Mouse (Mus musculus) erythroblast, embryonic 14.5 days (primary cell): ENCODE results near the gene Uevld.

Source experiments
- GATA1 ChIP-seq: IDR thresholded peaks from 2 replicates; pipeline ENCODE4 v1.6.1; 2012; ENCODE audit warnings: low read length, inconsistent platforms, mixed read lengths
- TAL1 ChIP-seq: IDR thresholded peaks from 3 replicates; pipeline ENCODE4 v1.6.1; 2012; ENCODE audit warnings: low read length, inconsistent platforms, mixed read lengths

DNA sequence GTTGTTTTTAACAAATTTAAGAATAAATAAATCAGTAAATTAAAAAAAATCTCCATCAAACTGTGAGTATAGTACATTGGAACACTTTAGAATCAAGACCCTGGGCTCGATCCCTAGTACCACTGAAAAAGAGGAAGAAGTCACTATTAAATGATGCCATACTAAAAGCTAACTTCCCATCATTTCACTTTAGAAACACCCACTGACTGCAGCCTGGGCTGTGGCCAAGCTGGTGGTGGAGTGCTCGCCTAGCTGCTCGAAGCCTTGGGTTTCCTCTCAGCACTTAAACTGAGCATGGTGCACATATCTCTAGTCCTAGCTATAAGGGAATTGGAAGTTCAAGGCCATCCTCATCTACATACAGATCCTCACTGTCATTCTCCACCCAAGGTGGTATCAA lies 47.1 kb downstream of the Uevld start:
- TF ChIP-seq TAL1, result no peak
- TF ChIP-seq GATA1, result no peak
